Comparison of ENCODE assay signal across 17 mouse cellular contexts in the genomic region with DNA sequence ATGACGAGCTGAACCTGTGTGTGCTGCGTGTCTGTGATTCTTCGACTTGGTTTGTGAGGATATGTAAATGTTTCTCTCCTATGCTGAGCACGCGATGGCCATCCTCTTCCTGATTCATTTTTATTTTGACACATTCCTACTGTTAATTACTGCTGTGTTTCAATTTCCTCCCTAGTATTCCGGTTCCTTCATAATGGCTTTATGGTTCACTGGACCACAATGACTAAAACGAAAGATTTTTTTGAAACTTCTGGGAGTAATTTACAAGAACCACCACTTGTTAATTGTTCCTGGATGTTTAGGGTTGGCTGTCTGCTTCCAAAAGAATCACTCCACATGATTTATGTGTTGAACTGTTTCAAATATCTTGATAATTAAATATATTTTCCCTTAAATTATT.
"Had no signal": no experiment of that assay in that cellular context is flagged by ENCODE, and none has a peak within 500 bp of the region (broad histone marks: within the 10 kb centered on the region; RNA-seq: fewer than 3 reads in every experiment).

No protein-coding gene starts in this region.

- H3K9me3 ChIP-seq: midbrain, embryonic 10.5 days; midbrain, embryonic 13.5 days; neural tube, embryonic 13.5 days; neural tube, embryonic 15.5 days had no signal

- H3K27ac ChIP-seq: liver, embryonic 14.5 days; midbrain, embryonic 10.5 days; midbrain, embryonic 13.5 days; neural tube, embryonic 13.5 days; neural tube, embryonic 15.5 days had no signal

- ATAC-seq: midbrain, embryonic 13.5 days had no signal

- DNase-seq: lung, adult 18-20 months; lung, embryonic 14.5 days; lung, postnatal 10 days; lung, postnatal 4 days; right cerebral cortex, adult 18-20 months; right cerebral cortex, postnatal 25 days; right cerebral cortex, postnatal 4 days; spleen, adult 18-20 months; thymus, adult 18-20 months; thymus, postnatal 14 days; thymus, postnatal 36 days had no signal

- H3K4me1 ChIP-seq: midbrain, embryonic 10.5 days; midbrain, embryonic 13.5 days; neural tube, embryonic 13.5 days had no signal

- H3K4me2 ChIP-seq: lung, embryonic 14.5 days; midbrain, embryonic 13.5 days; neural tube, embryonic 13.5 days; neural tube, embryonic 15.5 days had no signal

- H3K36me3 ChIP-seq: midbrain, embryonic 10.5 days; midbrain, embryonic 13.5 days; neural tube, embryonic 13.5 days; neural tube, embryonic 15.5 days had no signal

- H3K9ac ChIP-seq: liver, embryonic 14.5 days; lung, embryonic 14.5 days; midbrain, embryonic 13.5 days; neural tube, embryonic 13.5 days; neural tube, embryonic 15.5 days had no signal

- H3K27me3 ChIP-seq: midbrain, embryonic 13.5 days; neural tube, embryonic 13.5 days; neural tube, embryonic 15.5 days had no signal

- H3K4me3 ChIP-seq: midbrain, embryonic 10.5 days; midbrain, embryonic 13.5 days; myocyte; neural tube, embryonic 13.5 days; neural tube, embryonic 15.5 days had no signal
